In the genomic region with DNA sequence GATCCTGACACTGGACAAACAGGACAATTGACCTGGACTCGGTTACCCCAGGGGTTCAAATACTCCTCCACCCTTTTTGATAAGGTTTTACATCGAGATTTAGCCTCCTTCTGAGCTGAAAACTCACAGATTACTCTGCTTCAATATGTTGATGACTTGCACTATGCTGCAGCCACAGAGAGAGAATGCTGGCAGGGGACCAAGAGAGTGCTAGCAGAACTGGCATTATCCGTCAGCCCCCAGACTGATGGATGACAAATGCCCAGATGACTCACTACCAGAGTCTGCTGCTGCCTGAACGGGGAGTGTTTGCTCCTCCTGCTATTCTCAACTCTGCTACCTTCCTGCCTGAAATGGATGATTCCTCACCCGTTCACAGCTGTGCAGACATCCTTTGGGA, we compare ENCODE assay signal across 4 mouse cellular contexts. TPM values are rescaled to one million over a fixed set of nuclear protein-coding genes. Genes with fewer than 3 reads are reported as not detected.
"Had no signal": no experiment of that assay in that cellular context is flagged by ENCODE, and none has a peak within 500 bp of the region (broad histone marks: within the 10 kb centered on the region; RNA-seq: fewer than 3 reads in every experiment).

No protein-coding gene starts in this region.

RNA-seq across cellular contexts. Expression of a gene that starts 0.6 kb away (rescaled TPM):
- total RNA-seq: megakaryocyte progenitor cell, adult 5-6 weeks; midbrain, postnatal 0 days; monocyte, adult 5-6 weeks; neutrophil, adult 5-6 weeks had no signal
